Mouse (Mus musculus): Measurements from ENCODE around the gene Krtdap. TPM values are rescaled to one million over a fixed set of nuclear protein-coding genes. Genes with fewer than 3 reads are reported as not detected.

The Krtdap gene
- polyA plus RNA-seq, 1 experiment from 2014 or later, result 2.4 TPM

GRCm38 (mm10) chr7:30791921-30792320, 4.2 kb downstream of the Krtdap start:
- no peak for ATAC-seq (ENCODE audit: low FRiP score)
- 28% methylated on average over 9 of the region's 9 CpGs for WGBS
- Histone ChIP-seq H3K9ac (replicated peaks) (no peak overlapping the region), H3K4me3 (replicated peaks) (no peak overlapping the region), H3K27ac (replicated peaks) (no peak overlapping the region), H3K9me3 (replicated peaks) (no peaks in the 10 kb centered on the region), H3K4me2 (no peak overlapping the region), H3K36me3 (no peaks in the 10 kb centered on the region), H3K4me1 (no peaks in the 10 kb centered on the region), H3K27me3 (replicated peaks) (no peaks in the 10 kb centered on the region)

- no peaks in the 10 kb centered on the region for H3K4me1 ChIP-seq
- no peak overlapping the region for H3K9ac ChIP-seq (replicated peaks)
- H3K4me2 ChIP-seq, result no peak overlapping the region
- H3K36me3 ChIP-seq, result no peaks in the 10 kb centered on the region
- H3K27ac ChIP-seq (replicated peaks), result no peak overlapping the region
- no peaks in the 10 kb centered on the region for H3K9me3 ChIP-seq (replicated peaks)
- no peak for ATAC-seq (ENCODE audit: low FRiP score)
- H3K27me3 ChIP-seq (replicated peaks), result no peaks in the 10 kb centered on the region
- no peak overlapping the region for H3K4me3 ChIP-seq (replicated peaks)
Observed at GRCm38 (mm10) chr7:30794921-30795320, 7.2 kb downstream of the Krtdap start.

- WGBS, result 88% methylated on average over 1 of the region's 1 CpGs
- H3K4me2 ChIP-seq, result no peak overlapping the region
- H3K27ac ChIP-seq (replicated peaks), result no peak overlapping the region
- H3K27me3 ChIP-seq (replicated peaks), result no peaks in the 10 kb centered on the region
- no peaks in the 10 kb centered on the region for H3K36me3 ChIP-seq
- ATAC-seq (ENCODE audit: low FRiP score), result no peak
- H3K4me1 ChIP-seq, result no peaks in the 10 kb centered on the region
- no peak overlapping the region for H3K4me3 ChIP-seq (replicated peaks)
- H3K9me3 ChIP-seq (replicated peaks), result no peaks in the 10 kb centered on the region
- H3K9ac ChIP-seq (replicated peaks), result no peak overlapping the region
Observed at GRCm38 (mm10) chr7:30796790-30797189, 9.1 kb downstream of the Krtdap start.

- no peak for ATAC-seq (ENCODE audit: low FRiP score)
- Histone ChIP-seq H3K27me3 (replicated peaks) (no peaks in the 10 kb centered on the region), H3K4me2 (no peak overlapping the region), H3K4me1 (no peaks in the 10 kb centered on the region), H3K27ac (replicated peaks) (no peak overlapping the region), H3K9me3 (replicated peaks) (no peaks in the 10 kb centered on the region), H3K36me3 (no peaks in the 10 kb centered on the region), H3K4me3 (replicated peaks) (no peak overlapping the region), H3K9ac (replicated peaks) (no peak overlapping the region)
Observed at GRCm38 (mm10) chr7:30800653-30801052, 13.0 kb downstream of the Krtdap start.

GRCm38 (mm10) chr7:30803256-30803655, 15.6 kb downstream of the Krtdap start:
- no peak for ATAC-seq (ENCODE audit: low FRiP score)
- Histone ChIP-seq H3K4me3 (replicated peaks) (no peak overlapping the region), H3K4me1 (no peaks in the 10 kb centered on the region), H3K27me3 (replicated peaks) (no peaks in the 10 kb centered on the region), H3K36me3 (no peaks in the 10 kb centered on the region), H3K9ac (replicated peaks) (no peak overlapping the region), H3K9me3 (replicated peaks) (no peaks in the 10 kb centered on the region), H3K4me2 (no peak overlapping the region), H3K27ac (replicated peaks) (no peak overlapping the region)
- WGBS, result 99% methylated on average over 3 of the region's 3 CpGs

GRCm38 (mm10) chr7:30804026-30804715, 16.5 kb downstream of the Krtdap start:
- H3K9ac ChIP-seq (replicated peaks), result no peak overlapping the region
- no peak for ATAC-seq (ENCODE audit: low FRiP score)
- no peaks in the 10 kb centered on the region for H3K36me3 ChIP-seq
- H3K27ac ChIP-seq (replicated peaks), result no peak overlapping the region
- no peak overlapping the region for H3K4me2 ChIP-seq
- WGBS, result 87% methylated on average over 9 of the region's 9 CpGs
- no peaks in the 10 kb centered on the region for H3K4me1 ChIP-seq
- H3K4me3 ChIP-seq (replicated peaks), result no peak overlapping the region
- H3K9me3 ChIP-seq (replicated peaks), result no peaks in the 10 kb centered on the region
- no peaks in the 10 kb centered on the region for H3K27me3 ChIP-seq (replicated peaks)

- H3K4me2 ChIP-seq, result no peak overlapping the region
- H3K27ac ChIP-seq (replicated peaks), result no peak overlapping the region
- no peak for ATAC-seq (ENCODE audit: low FRiP score)
- no peak overlapping the region for H3K4me3 ChIP-seq (replicated peaks)
- H3K27me3 ChIP-seq (replicated peaks), result no peaks in the 10 kb centered on the region
- whole genome bisulfite sequencing, result 49% methylated on average over 6 of the region's 6 CpGs
- no peaks in the 10 kb centered on the region for H3K36me3 ChIP-seq
- no peaks in the 10 kb centered on the region for H3K4me1 ChIP-seq
- no peaks in the 10 kb centered on the region for H3K9me3 ChIP-seq (replicated peaks)
- H3K9ac ChIP-seq (replicated peaks), result no peak overlapping the region
Observed at GRCm38 (mm10) chr7:30805924-30806323, 18.2 kb downstream of the Krtdap start.

GRCm38 (mm10) chr7:30810319-30810718, 22.6 kb downstream of the Krtdap start:
- ATAC-seq (ENCODE audit: low FRiP score), result no peak
- WGBS, result 54% methylated on average over 6 of the region's 6 CpGs

GRCm38 (mm10) chr7:30811757-30812290, 24.1 kb downstream of the Krtdap start:
- Histone ChIP-seq H3K9ac (replicated peaks) (no peak overlapping the region), H3K36me3 (no peaks in the 10 kb centered on the region), H3K4me1 (no peaks in the 10 kb centered on the region), H3K27ac (replicated peaks) (no peak overlapping the region), H3K27me3 (replicated peaks) (no peaks in the 10 kb centered on the region), H3K4me3 (replicated peaks) (no peak overlapping the region), H3K4me2 (no peak overlapping the region), H3K9me3 (replicated peaks) (no peaks in the 10 kb centered on the region)
- WGBS, result 67% methylated on average over 9 of the region's 9 CpGs
- no peak for ATAC-seq (ENCODE audit: low FRiP score)

More at GRCm38 (mm10) chr7:30810319-30810718, 22.6 kb downstream of the Krtdap start:
- Histone ChIP-seq H3K27me3 (replicated peaks) (no peaks in the 10 kb centered on the region), H3K4me1 (no peaks in the 10 kb centered on the region), H3K4me2 (no peak overlapping the region), H3K27ac (replicated peaks) (no peak overlapping the region), H3K9me3 (replicated peaks) (no peaks in the 10 kb centered on the region), H3K9ac (replicated peaks) (no peak overlapping the region), H3K36me3 (no peaks in the 10 kb centered on the region), H3K4me3 (replicated peaks) (no peak overlapping the region)

- Histone ChIP-seq H3K4me2 (no peak overlapping the region), H3K36me3 (no peaks in the 10 kb centered on the region), H3K4me1 (no peaks in the 10 kb centered on the region), H3K4me3 (replicated peaks) (no peak overlapping the region), H3K27ac (replicated peaks) (no peak overlapping the region), H3K9me3 (replicated peaks) (no peaks in the 10 kb centered on the region), H3K9ac (replicated peaks) (no peak overlapping the region), H3K27me3 (replicated peaks) (no peaks in the 10 kb centered on the region)
- no peak for ATAC-seq (ENCODE audit: low FRiP score)
- WGBS, result 62% methylated on average over 6 of the region's 6 CpGs
Observed at GRCm38 (mm10) chr7:30812291-30812807, 24.7 kb downstream of the Krtdap start.

GRCm38 (mm10) chr7:30820131-30820530, 32.4 kb downstream of the Krtdap start:
- H3K4me2 ChIP-seq, result no peak overlapping the region
- ATAC-seq (ENCODE audit: low FRiP score), result no peak
- H3K4me1 ChIP-seq, result no peaks in the 10 kb centered on the region
- H3K27ac ChIP-seq (replicated peaks), result no peak overlapping the region
- no peak overlapping the region for H3K9ac ChIP-seq (replicated peaks)
- no peak overlapping the region for H3K4me3 ChIP-seq (replicated peaks)
- H3K9me3 ChIP-seq (replicated peaks), result no peaks in the 10 kb centered on the region
- H3K27me3 ChIP-seq (replicated peaks), result no peaks in the 10 kb centered on the region
- H3K36me3 ChIP-seq, result no peaks in the 10 kb centered on the region
- WGBS, result 71% methylated on average over 6 of the region's 6 CpGs

GRCm38 (mm10) chr7:30820854-30821445, 33.3 kb downstream of the Krtdap start:
- no peak for ATAC-seq (ENCODE audit: low FRiP score)
- WGBS, result 71% methylated on average over 5 of the region's 7 CpGs
- no peaks in the 10 kb centered on the region for H3K4me1 ChIP-seq
- H3K4me3 ChIP-seq (replicated peaks), result no peak overlapping the region
- H3K9me3 ChIP-seq (replicated peaks), result no peaks in the 10 kb centered on the region
- H3K9ac ChIP-seq (replicated peaks), result no peak overlapping the region
- no peaks in the 10 kb centered on the region for H3K36me3 ChIP-seq
- H3K27me3 ChIP-seq (replicated peaks), result no peaks in the 10 kb centered on the region
- H3K4me2 ChIP-seq, result no peak overlapping the region
- no peak overlapping the region for H3K27ac ChIP-seq (replicated peaks)

Measured in neural tube, embryonic 15.5 days (tissue).